1 mouse cellular context compared by ENCODE assay signal in the genomic region with DNA sequence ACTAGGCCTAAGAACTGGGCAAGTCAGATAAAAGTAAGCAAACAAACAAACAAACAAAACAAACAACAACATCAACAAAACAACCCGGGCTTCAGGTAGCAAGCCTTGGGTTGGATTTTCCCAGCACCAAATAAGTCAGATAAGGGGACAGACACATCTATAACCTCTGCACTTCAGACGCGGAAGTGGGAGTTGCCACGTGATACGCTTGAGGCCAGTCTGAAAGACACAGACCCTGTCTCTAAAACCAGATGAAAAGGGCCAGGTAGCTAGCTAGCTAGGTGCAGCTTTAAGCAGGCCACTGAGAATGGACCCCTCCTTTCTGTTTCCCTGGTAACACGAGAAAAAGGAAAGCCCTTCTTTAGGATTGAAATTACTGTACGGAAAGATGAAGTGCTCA.
A peak's percentile ranks its signal among the peaks of the same experiment; 100 is the strongest.
TF ChIP-seq lines count a peak whose summit lies in the region.

No protein-coding gene starts in this region.

TF ChIP-seq in CH12.LX, 34 proteins besides CTCF, POLR2A, EP300 and RAD21 (continued from another document):
- TF ChIP-seq NELFE (IDR thresholded peaks at IDR 0.05; ENCODE audit: low read depth, low read length), result no peak
- TF ChIP-seq CHD2 (IDR thresholded peaks at IDR 0.05; ENCODE audit: low read length), result no peak
- TF ChIP-seq UBTF (IDR thresholded peaks at IDR 0.05; ENCODE audit: low read depth, low read length), result no peak
- no peak for TF ChIP-seq MAZ (IDR thresholded peaks at IDR 0.05; ENCODE audit: low read depth, low read length)
- peak; percentile 51; the same call in 1 of the 2 replicates for TF ChIP-seq ELF1 (IDR thresholded peaks at IDR 0.05; ENCODE audit: low read depth, low read length)
- 0 out of 2 replicates have a peak, but pooled peaks have one; percentile 40 for TF ChIP-seq MXI1 (IDR thresholded peaks at IDR 0.05; ENCODE audit: low read depth, low read length)
- TF ChIP-seq MAX (IDR thresholded peaks at IDR 0.05; ENCODE audit: low read length), result 0 out of 2 replicates have a peak, but pooled peaks have one; percentile 37
- TF ChIP-seq POLR2AphosphoS2 (IDR thresholded peaks at IDR 0.05; ENCODE audit: low read depth, low read length), result no peak
- no peak for TF ChIP-seq ZKSCAN1 (IDR thresholded peaks at IDR 0.05; ENCODE audit: borderline replicate concordance, low read depth, low read length)
- no peak for TF ChIP-seq NRF1 (IDR thresholded peaks at IDR 0.05; ENCODE audit: low read depth, low read length)
- TF ChIP-seq CHD1 (IDR thresholded peaks at IDR 0.05; ENCODE audit: low read depth, low read length), result no peak
- no peak for TF ChIP-seq GABPA (IDR thresholded peaks at IDR 0.05; ENCODE audit: insufficient replicate concordance, low read depth, low read length)
- no peak for TF ChIP-seq IRF4 (IDR thresholded peaks at IDR 0.05; ENCODE audit: low read depth, low read length)
- no peak for TF ChIP-seq ZNF384 (IDR thresholded peaks at IDR 0.05; ENCODE audit: low read depth, low read length)
- no peak for TF ChIP-seq ZC3H11A (IDR thresholded peaks at IDR 0.05; ENCODE audit: low read depth, low read length)
- no peak for TF ChIP-seq TBP (conservative IDR thresholded peaks at IDR 0.05; ENCODE audit: low read depth, low read length)
- no peak for TF ChIP-seq SIN3A (IDR thresholded peaks at IDR 0.05; ENCODE audit: low read length)
- TF ChIP-seq USF2 (conservative IDR thresholded peaks at IDR 0.05; ENCODE audit: low read depth, low read length), result peak; percentile 25; the same call in 1 of the 2 replicates
